Mouse (Mus musculus) heart, embryonic 12.5 days (tissue): ENCODE results near the gene Tnk1. TPM values are rescaled to one million over a fixed set of nuclear protein-coding genes. Genes with fewer than 3 reads are reported as not detected.
"Not testable (repeated sequence)": the region's sequence is repeated elsewhere in the genome, so short reads cannot be mapped to it uniquely, and the experiment has no call there.

Experiments used
- ATAC-seq: fragments of 200-750 bp; cut with Nextera tagmentation; 2 replicates; pipeline ENCODE4 v1.8.0; 2017; ENCODE audit warnings: moderate TSS enrichment, moderate library complexity; ENCODE audit not compliant: insufficient number of reproducible peaks, low FRiP score
- H3K27ac ChIP-seq: fragments of 300-500 bp; sonication (generic); 2 replicates; pipeline ENCODE4 v1.5.1; 2016; ENCODE audit warnings: mild to moderate bottlenecking, moderate library complexity; ENCODE audit not compliant: poor library complexity, severe bottlenecking
- H3K27me3 ChIP-seq: fragments of 300-500 bp; sonication (generic); replicated peaks from 2 replicates; pipeline ENCODE4 v1.6.1; 2016; ENCODE audit warnings: mild to moderate bottlenecking, moderate library complexity
- H3K36me3 ChIP-seq: fragments of 300-500 bp; sonication (generic); 2 replicates; pipeline ENCODE4 v1.6.1; 2016; ENCODE audit warnings: mild to moderate bottlenecking, moderate library complexity
- H3K4me1 ChIP-seq: fragments of 300-500 bp; sonication (generic); replicated peaks from 2 replicates; pipeline ENCODE4 v1.6.1; 2016; ENCODE audit warnings: mild to moderate bottlenecking
- H3K4me2 ChIP-seq: fragments of 300-500 bp; sonication (generic); 2 replicates; pipeline ENCODE4 v1.6.1; 2016; ENCODE audit warnings: mild to moderate bottlenecking, moderate library complexity
- H3K4me3 ChIP-seq: fragments of 300-500 bp; sonication (generic); 2 replicates; pipeline ENCODE4 v1.5.1; 2016; ENCODE audit warnings: mild to moderate bottlenecking
- H3K9ac ChIP-seq: fragments of 300-500 bp; sonication (generic); 2 replicates; pipeline ENCODE4 v1.6.1; 2016; ENCODE audit warnings: mild to moderate bottlenecking, moderate library complexity
- H3K9me3 ChIP-seq: fragments of 300-500 bp; sonication (generic); replicated peaks from 2 replicates; pipeline ENCODE4 v1.6.1; 2016; ENCODE audit warnings: mild to moderate bottlenecking, moderate library complexity
- WGBS: fragments of 180-500 bp; shearing (Covaris S2); methylation state at CpG from one replicate; pipeline ENCODE4 v1.1.7; 2016; 5-methylcytosine and 5-hydroxymethylcytosine counted together
- polyA plus RNA-seq: library from polyadenylated mRNA; unstranded; fragments of >200 nt; fragmentation: Nextera tagmentation; extraction: Ambion mirVana; gene quantifications from 2 replicates; pipeline ENCODE4 v1.2.1, GENCODE M21; 2016

Tnk1 gene
- polyA plus RNA-seq, 1 experiment from 2014 or later, result 0.32 TPM

DNA sequence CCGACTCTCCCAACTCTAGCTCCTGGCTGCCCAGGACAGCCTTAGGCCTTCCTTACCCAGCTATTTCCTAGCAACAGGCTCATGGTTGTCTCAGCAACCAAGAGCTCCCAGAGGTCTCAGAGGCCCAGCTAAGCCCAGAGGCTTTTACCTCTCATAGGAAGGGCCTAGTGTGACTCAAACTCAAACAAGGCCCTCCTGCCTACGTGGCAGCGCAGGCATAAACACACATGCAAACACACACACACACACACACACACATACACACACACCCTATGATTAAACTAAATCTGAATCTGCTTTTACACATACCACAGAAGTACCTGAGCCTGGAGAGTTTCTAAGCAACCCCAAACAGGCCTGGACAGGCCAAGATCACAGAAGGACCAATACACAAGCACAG lies 19.9 kb upstream of the Tnk1 start:
- 84% methylated on average over 3 of the region's 3 CpGs for WGBS
- Histone ChIP-seq H3K4me1 (peaks cover 45% of the 10 kb centered on the region), H3K9ac (no peak overlapping the region; the same call in 1 of the 2 replicates), H3K27me3 (no peaks in the 10 kb centered on the region), H3K36me3 (no peaks in the 10 kb centered on the region), H3K4me3 (no peak overlapping the region), H3K27ac (no peak overlapping the region), H3K9me3 (no peaks in the 10 kb centered on the region), H3K4me2 (peak overlapping the region; percentile 85; the same call in 1 of the 2 replicates)
- no peak for ATAC-seq

DNA sequence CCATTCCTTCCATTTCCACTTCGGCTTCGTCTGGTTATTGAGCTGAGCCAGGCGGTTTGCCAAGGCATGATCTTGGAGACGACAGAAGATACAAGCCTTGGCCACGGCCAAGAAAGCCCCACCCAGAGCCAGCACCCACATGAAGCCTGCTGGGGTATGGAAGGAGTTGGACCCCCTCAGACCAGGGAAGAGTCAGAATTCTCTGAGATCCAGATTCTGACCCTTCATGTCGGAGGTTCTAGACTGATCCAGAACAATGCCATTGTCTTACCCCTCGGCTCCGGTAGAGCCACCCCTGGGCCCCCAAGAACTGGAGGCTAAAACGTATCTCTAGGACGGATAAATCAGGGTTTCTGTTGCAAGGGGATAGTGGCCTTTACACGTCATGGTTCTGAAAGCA lies 19.3 kb upstream of the Tnk1 start, which contains the start of gene Tmem95:
Gene Tmem95, minus strand, starts transcription at position 141 of the 400 bp plus-strand sequence.
- H3K4me1 ChIP-seq, result peaks cover 44% of the 10 kb centered on the region
- no peak within 1 kb of the TSS; the same call in 1 of the 2 replicates for H3K9ac ChIP-seq
- H3K9me3 ChIP-seq, result no peaks in the 10 kb centered on the region
- 86% methylated on average over 11 of the region's 11 CpGs for WGBS
- no peaks in the 10 kb centered on the region for H3K36me3 ChIP-seq
- no peaks in the 10 kb centered on the region for H3K27me3 ChIP-seq
- ATAC-seq, result no peak
- 0 out of 2 replicates have a peak within 1 kb of the TSS, but pooled peaks have one; percentile 1 for H3K4me3 ChIP-seq
- peak within 1 kb of the TSS; percentile 85 for H3K4me2 ChIP-seq
- peak within 1 kb of the TSS; percentile 58; the same call in 1 of the 2 replicates for H3K27ac ChIP-seq

DNA sequence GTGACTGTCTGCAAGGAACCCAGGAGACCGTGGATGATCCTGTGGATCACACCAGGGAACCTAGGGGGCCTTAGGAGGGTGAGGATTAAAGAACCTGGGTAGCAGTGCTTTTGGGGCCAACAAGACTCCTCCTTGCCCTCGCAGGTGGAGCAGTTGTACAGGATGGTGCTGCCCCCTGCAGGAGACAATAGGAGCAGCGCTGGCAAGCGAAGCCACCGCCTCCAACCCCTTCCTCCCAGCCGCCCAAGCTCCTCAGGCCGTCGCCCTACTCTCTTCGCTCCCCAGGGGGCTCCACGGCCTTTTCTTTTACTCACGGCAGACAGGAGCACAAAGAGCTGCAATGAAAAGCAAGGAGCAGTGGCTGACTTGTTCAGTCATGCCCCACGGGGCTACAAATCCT lies 18.3 kb upstream of the Tnk1 start:
- H3K4me2 ChIP-seq, result peak overlapping the region; percentile 40
- H3K9ac ChIP-seq, result no peak overlapping the region
- no peak for ATAC-seq
- no peaks in the 10 kb centered on the region for H3K9me3 ChIP-seq
- H3K4me3 ChIP-seq, result 0 out of 2 replicates have a peak overlapping the region, but pooled peaks have one; percentile 1
- peak overlapping the region; percentile 58; the same call in 1 of the 2 replicates for H3K27ac ChIP-seq
- 2% methylated on average over 12 of the region's 12 CpGs for WGBS
- H3K27me3 ChIP-seq, result no peaks in the 10 kb centered on the region
- no peaks in the 10 kb centered on the region for H3K36me3 ChIP-seq
- peaks cover 40% of the 10 kb centered on the region for H3K4me1 ChIP-seq

DNA sequence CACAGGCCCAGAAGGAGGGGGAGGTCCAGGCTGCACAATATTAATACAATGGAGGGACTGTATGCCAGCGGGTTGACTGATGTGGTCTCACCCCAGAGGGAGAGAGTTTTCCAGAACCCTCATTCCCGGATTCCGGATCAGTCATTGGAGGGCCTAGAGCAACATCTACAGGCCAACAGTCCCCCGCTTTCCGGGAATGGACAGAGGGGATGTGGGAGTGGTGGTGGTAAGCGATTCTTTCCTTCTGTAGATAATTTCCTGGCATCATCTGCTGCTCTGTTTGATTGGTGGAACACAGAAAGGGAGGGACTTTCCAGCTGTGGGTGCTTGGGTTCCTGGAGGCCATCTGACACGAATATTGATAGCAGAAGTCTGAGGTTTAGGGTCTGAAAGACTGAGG lies 17.7 kb upstream of the Tnk1 start:
- no peak for ATAC-seq
- 40% methylated on average over 7 of the region's 7 CpGs for WGBS

DNA sequence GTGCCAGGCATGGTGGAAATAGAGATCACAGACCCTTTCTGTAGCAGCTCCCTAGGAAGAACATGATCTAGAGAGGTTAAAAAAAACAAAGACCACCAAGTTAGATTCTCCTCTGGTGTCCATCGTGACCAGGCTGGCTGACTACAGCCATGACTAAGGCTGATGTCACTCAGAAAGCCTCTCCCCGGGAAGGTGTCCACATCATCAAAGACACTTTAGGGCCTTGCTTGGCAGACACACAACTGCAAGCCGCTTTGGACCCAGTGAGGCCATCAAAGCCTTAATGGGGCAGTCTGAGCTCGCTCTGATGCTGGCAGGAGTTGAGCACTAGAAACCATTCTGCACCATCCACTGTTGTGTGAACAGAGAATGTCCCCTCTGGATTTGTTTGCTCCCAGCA lies 13.9 kb upstream of the Tnk1 start:
- Histone ChIP-seq H3K27ac (no peak overlapping the region), H3K4me1 (peaks cover 13% of the 10 kb centered on the region; the same call in 1 of the 2 replicates), H3K27me3 (no peaks in the 10 kb centered on the region; the same call in 1 of the 2 replicates), H3K36me3 (no peaks in the 10 kb centered on the region), H3K4me3 (no peak overlapping the region), H3K9ac (no peak overlapping the region), H3K9me3 (no peaks in the 10 kb centered on the region), H3K4me2 (no peak overlapping the region)
- 72% methylated on average over 4 of the region's 4 CpGs for WGBS
- ATAC-seq, result no peak

More for the DNA sequence above, 17.7 kb upstream of the Tnk1 start:
- peak overlapping the region; percentile 11 for H3K4me2 ChIP-seq
- H3K27ac ChIP-seq, result peak overlapping the region; percentile 58; the same call in 1 of the 2 replicates
- peaks cover 35% of the 10 kb centered on the region for H3K4me1 ChIP-seq
- no peaks in the 10 kb centered on the region for H3K9me3 ChIP-seq
- no peak overlapping the region for H3K4me3 ChIP-seq
- H3K27me3 ChIP-seq, result no peaks in the 10 kb centered on the region
- no peak overlapping the region for H3K9ac ChIP-seq
- H3K36me3 ChIP-seq, result no peaks in the 10 kb centered on the region

DNA sequence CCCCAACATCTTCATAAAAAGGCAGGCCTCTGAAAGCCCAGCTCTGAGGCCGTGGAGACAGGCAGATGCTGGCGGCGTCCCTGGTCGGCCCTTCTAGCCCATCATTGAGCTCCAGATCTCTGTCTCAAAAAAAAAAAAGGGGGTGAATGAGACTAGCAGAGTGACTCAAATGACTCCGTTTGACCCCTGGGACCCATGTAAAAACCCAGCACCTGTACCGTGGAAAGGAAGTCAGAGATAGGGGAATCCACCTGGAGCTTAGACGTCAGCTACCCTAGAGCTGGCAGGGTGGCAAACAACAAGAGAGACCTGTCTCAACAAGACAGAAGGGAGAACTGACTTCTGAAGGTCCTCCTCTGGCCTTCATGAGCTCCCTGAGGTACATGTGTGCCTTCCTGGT lies 13.3 kb upstream of the Tnk1 start:
- Histone ChIP-seq H3K36me3 (no peaks in the 10 kb centered on the region), H3K9ac (no peak overlapping the region), H3K4me3 (no peak overlapping the region), H3K27me3 (no peaks in the 10 kb centered on the region; the same call in 1 of the 2 replicates), H3K27ac (no peak overlapping the region), H3K4me1 (peaks cover 8% of the 10 kb centered on the region; the same call in 1 of the 2 replicates), H3K4me2 (no peak overlapping the region), H3K9me3 (no peaks in the 10 kb centered on the region)
- 83% methylated on average over 7 of the region's 7 CpGs for WGBS
- no peak for ATAC-seq

DNA sequence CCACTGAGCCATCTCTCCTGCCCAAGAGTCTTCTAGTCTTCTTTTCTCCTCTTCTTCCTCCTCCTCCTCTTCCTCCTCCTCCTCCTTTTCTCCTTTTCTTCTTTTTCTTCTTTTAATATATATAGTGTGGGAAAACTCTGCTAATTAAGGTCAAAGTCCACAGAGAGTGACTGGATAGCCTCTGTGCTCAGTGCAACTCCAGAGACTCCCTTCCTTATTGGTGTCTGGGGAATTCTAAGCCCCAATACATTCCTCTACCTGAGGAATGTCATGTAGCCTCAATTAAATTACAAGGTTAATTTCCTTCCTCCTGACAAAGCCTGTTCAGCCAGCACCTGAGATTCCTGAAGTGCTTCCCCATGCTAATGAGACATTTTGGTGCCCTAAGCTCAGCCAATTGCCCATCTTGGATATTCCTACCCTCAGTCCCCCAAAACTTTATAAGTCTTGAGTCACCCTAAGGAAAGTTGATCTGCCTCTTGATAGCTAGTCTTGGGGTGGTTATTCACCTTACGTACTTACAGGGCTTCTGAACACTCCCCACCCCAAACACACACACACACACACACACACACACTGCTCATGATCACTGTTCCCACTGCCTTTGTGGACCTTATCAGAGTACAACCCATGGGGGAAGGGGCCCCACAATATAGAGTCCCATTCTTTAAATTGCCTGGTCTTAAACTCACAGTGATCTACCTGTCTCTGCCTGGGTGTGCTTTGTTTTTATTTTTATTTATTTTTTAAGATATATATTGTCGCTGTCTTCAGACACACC lies 11.9 kb upstream of the Tnk1 start:
- Histone ChIP-seq H3K27ac (no peak overlapping the region), H3K4me2 (no peak overlapping the region), H3K9ac (no peak overlapping the region), H3K9me3 (no peaks in the 10 kb centered on the region), H3K4me3 (no peak overlapping the region), H3K27me3 (no peaks in the 10 kb centered on the region; the same call in 1 of the 2 replicates), H3K36me3 (no peaks in the 10 kb centered on the region), H3K4me1 (no peaks in the 10 kb centered on the region)
- WGBS, result 84% methylated on average over 2 of the region's 2 CpGs
- ATAC-seq, result no peak

DNA sequence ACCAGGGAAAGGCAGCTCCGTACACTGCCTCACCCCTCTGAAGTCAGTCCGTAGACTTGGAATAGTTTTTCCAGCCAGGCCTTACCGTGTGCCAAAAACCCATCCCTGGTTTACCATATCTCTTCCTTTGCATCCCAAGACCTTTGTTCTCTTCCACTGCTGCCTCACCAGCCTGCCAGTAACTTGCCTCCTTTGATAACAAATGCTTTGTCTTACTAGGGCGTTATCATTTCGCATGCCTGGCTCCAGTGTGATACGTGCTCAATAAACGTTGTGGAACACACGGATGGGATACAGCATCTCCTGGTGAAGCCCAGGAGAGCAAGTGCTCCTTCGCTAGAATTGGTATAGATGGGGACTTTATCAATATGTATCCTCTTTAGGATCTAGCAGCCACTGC lies 8.8 kb upstream of the Tnk1 start:
- Histone ChIP-seq H3K27ac (no peak overlapping the region), H3K9ac (no peak overlapping the region), H3K36me3 (no peaks in the 10 kb centered on the region), H3K4me1 (peaks cover 6% of the 10 kb centered on the region), H3K9me3 (no peaks in the 10 kb centered on the region), H3K27me3 (no peaks in the 10 kb centered on the region; the same call in 1 of the 2 replicates), H3K4me2 (no peak overlapping the region), H3K4me3 (no peak overlapping the region)
- 0 out of 2 replicates have a peak, but pooled peaks have one; percentile 15 for ATAC-seq
- WGBS, result 42% methylated on average over 9 of the region's 9 CpGs

DNA sequence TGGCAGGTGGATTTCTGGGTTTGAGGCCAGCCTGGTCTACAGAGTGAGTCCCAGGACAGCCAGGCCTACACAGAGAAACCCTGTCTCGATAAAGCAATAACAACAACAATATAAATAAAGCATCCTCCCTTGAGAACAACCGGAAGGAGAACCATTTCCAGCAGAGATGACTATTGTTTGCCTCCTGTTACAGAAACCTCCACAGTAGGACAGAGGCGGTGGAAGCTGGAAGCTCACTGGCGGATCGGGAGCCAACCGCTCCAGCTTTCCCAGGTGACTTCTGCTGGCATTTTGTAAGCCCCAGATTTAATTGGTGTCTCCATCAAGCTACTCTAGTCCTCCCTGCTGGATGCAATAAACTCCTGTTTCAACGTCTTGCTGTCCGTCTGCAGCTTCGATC lies 7.0 kb upstream of the Tnk1 start:
- Histone ChIP-seq H3K9ac (no peak overlapping the region), H3K9me3 (no peaks in the 10 kb centered on the region), H3K27me3 (no peaks in the 10 kb centered on the region; the same call in 1 of the 2 replicates), H3K4me2 (no peak overlapping the region), H3K27ac (no peak overlapping the region), H3K4me1 (peaks cover 6% of the 10 kb centered on the region), H3K36me3 (no peaks in the 10 kb centered on the region), H3K4me3 (no peak overlapping the region)
- WGBS, result 88% methylated on average over 9 of the region's 9 CpGs
- ATAC-seq, result no peak

DNA sequence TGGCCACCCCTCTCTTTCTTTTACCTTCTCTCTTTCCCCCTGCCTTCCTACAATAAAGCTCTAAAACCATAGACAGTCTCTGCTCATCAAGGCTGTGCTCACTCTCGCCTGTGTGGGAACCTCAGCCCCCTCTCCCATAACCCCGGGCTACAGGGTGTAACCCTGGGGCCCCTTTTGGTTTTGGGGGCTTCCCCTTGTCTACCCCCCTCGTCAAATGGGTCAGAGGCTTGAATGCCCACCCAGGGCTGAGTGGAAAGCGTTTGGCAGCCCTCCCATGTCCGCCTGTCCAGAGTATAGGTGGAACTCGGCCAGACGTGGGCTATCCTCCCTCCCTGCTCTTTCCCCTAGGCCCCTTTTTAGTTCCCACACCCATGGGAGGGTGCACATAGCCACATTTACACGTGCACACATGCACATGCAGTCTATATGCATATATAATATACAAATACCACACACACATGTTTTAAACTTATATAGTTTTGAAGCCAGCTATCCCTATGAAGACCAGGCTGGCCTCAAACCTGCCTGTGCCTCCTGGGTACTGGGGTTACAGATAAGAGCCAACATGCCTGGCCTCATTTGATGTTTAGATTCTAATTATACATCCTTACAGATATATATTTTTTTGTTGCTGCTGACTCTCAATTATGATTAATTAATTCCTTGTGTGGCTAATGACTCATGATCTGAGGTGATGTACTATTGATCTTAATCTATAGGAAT lies 5.8 kb upstream of the Tnk1 start:
- no peaks in the 10 kb centered on the region for H3K36me3 ChIP-seq
- no peak for ATAC-seq
- no peaks in the 10 kb centered on the region for H3K9me3 ChIP-seq
- peaks cover 6% of the 10 kb centered on the region for H3K4me1 ChIP-seq
- no peak overlapping the region for H3K4me3 ChIP-seq
- peak overlapping the region; percentile 66 for H3K27ac ChIP-seq
- WGBS, result 50% methylated on average over 8 of the region's 8 CpGs
- H3K4me2 ChIP-seq, result peak overlapping the region; percentile 33; the same call in 1 of the 2 replicates
- H3K9ac ChIP-seq, result no peak overlapping the region
- H3K27me3 ChIP-seq, result peaks cover 8% of the 10 kb centered on the region

DNA sequence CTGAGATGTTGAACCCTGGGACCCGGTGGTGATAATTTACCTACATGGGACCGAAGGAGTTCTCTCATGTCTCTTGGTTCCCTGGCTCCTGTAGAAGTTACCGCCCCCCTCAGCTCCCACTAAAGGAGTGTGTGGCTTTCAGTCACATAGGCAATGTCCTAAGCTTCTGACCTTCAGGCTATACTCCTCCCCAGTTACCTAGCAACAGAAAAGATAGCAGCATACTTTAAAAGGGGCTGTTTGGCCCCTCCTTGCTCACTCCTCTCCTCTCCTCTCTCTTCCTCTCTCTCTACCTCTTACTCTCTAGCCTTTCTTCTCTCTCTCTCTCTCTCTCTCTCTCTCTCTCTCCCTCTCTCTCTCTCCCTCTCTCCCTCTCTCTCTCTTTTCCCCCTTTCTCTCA lies 5.2 kb upstream of the Tnk1 start:
- peak overlapping the region; percentile 66 for H3K27ac ChIP-seq

More for the DNA sequence above, 5.2 kb upstream of the Tnk1 start:
- ATAC-seq, H3K4me1 ChIP-seq, H3K9me3 ChIP-seq, H3K9ac ChIP-seq, H3K4me3 ChIP-seq, H3K36me3 ChIP-seq: not testable (repeated sequence)
- Histone ChIP-seq H3K4me2 (peak overlapping the region; percentile 33; the same call in 1 of the 2 replicates), H3K27me3 (peaks cover 14% of the 10 kb centered on the region)
- 78% methylated on average over 3 of the region's 3 CpGs for WGBS
